Mouse (Mus musculus) neutrophil, adult 59 days (primary cell): Measurements from ENCODE around the gene Gipc3. TPM values are rescaled to one million over a fixed set of nuclear protein-coding genes. Genes with fewer than 3 reads are reported as not detected.

Experiments
- total RNA-seq, 2 experiments: library from RNA; stranded (reverse); gene quantifications; 1 replicate in 1 of 2; 2 replicates in 1 of 2; pipeline ENCODE4 v1.2.4; 2023

The Gipc3 gene
- total RNA-seq: not detected

GRCm38 (mm10) chr10:81342686-81343505, at the start of gene Gipc3:
TSS of gene Gipc3 (minus strand) at chr10:81343266.

GRCm38 (mm10) chr10:81392781-81393185, 49.7 kb upstream of the Gipc3 start, which contains the start of gene Smim24:
TSS of gene Smim24 (plus strand) at chr10:81393051.

GRCm38 (mm10) chr10:81388505-81389055, 45.5 kb upstream of the Gipc3 start, which contains the start of gene Gm48552:
TSS of gene Gm48552 (plus strand) at chr10:81389005.

GRCm38 (mm10) chr10:81383802-81384604, 40.9 kb upstream of the Gipc3 start, which contains the start of the genes Dohh and Gm48551:
TSS of gene Dohh (plus strand) at chr10:81384428.
TSS of gene Gm48551 (plus strand) at chr10:81384466.

GRCm38 (mm10) chr10:81377793-81378552, 34.9 kb upstream of the Gipc3 start, which contains the start of gene Fzr1:
TSS of gene Fzr1 (minus strand) at chr10:81378516.

GRCm38 (mm10) chr10:81365672-81366476, 22.8 kb upstream of the Gipc3 start, which contains the start of gene 4930404N11Rik:
TSS of gene 4930404N11Rik (minus strand) at chr10:81365816.

DNA sequence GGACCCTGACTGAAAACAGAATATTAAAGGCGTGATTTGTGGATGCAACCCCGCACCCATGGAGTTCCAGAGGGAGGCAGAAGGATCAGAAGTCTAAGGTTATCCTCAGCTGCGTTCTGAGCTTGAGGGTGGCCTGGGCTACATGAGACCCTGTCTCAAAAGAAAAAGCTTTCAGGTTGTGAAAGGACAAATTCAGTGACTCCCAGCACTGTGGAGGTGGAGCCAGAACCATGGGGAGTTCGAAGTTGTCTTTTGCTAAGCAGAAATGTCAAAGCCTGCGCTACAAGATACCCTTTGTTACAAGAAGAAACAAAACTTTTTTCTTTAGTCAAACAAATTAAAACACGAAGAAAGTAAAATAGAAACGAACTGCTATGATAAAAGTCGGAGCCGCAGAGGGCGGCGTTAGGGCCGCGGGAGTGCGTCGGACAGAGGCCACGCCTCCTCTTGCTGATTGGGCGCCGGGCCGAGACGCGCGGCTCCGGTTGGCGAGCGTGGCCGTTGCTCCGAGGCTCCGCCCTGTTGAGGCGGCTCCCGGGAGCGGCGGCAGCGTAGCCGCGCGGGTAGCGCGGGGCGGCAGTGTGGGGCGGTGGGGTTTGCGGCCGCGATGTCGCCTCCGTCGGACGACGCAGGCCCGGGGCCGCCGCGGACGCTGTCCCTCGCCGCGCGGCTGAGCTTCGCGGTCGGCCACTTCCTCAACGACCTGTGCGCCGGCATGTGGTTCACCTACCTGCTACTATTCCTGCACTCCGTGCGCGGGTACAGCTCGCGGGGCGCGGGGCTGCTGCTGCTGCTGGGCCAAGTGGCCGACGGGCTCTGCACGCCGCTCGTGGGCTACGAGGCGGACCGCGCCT, 14.2 kb upstream of the Gipc3 start, which contains the start of gene Mfsd12:
Gene Mfsd12, plus strand, starts transcription at position 501 of the 854 bp plus-strand sequence.

DNA sequence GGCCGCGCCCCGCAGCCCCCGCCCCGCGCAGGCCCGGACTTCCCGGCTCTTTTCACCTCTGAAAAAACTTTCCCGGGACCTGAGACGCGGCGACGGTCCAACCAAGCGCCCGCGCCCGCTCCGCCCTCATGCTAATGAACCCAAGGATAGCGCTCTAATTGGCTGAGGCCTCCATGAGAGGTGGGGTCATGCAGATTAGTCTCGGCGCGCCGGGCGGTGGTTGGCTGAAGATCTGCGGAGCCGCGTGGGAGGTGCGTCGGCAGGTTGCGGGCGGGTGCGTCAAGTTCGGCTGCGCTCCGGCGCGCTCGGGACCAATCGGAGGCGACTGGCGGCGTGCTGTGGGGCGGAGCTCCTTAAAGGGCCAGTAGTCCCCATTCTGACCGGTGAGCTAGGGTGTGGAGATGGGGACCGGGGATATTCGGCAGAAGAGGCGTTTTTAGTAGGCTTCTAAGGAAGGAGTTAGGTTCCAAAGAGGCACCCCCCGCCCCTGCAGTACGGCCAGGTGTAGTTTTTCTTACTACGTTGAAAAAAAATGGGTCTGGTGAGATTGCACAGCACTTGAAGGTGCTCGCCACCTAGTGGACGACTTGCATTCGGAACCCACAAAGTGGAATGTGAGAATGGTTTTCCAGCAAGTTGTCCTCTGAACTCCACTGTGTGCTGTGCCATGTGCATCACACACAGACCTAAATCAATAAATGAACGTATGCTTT, 7.4 kb upstream of the Gipc3 start, which contains the start of gene Hmg20b:
Gene Hmg20b, minus strand, starts transcription at position 130 of the 713 bp plus-strand sequence.

GRCm38 (mm10) chr10:81328386-81328785, 14.7 kb downstream of the Gipc3 start, which contains the start of gene Tbxa2r:
TSS of gene Tbxa2r (plus strand) at chr10:81328731.

DNA sequence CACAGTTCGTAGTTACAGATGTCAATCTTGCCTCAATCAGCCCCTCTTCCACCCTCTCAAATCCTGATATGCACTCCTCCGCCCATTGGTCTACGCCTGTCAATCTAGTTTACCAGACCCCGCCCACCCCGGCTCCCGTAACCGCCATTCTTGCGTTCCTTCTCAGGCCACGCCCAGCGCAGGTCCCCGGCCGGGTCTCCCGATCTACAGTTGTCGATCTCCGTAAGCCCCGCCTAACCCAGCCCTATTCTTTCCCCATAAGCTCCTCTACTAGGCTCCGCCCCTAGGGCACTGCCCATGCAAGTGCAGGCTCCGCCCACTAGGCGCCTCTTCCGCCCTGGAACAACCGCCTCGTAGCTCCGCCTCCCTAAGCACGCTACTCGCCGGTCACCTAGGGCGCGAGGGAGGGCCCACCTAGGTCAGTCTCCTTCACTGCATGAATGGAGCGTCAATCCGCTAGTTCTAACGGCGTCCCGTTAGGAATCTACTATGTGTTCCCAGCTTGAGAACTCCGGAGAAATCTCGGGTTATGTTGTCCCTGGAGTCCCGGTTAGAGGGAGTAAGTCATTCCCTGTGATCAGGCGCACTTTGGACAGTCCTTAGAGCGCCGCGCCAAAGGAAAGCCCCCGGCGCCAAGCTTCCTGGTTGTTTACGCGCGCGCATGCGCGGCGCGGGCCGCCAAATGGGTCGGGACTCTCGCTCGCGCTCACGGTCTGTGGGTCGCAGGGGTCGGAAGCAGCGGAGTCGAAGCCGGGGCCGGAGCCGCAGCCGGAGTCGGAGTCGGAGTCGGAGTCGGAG, 22.3 kb downstream of the Gipc3 start, which contains the start of gene Cactin:
Gene Cactin, plus strand, starts transcription at position 554 of the 798 bp plus-strand sequence.

GRCm38 (mm10) chr10:81292554-81293333, 50.3 kb downstream of the Gipc3 start, which contains the start of gene Pip5k1c:
TSS of gene Pip5k1c (plus strand) at chr10:81292963.

DNA sequence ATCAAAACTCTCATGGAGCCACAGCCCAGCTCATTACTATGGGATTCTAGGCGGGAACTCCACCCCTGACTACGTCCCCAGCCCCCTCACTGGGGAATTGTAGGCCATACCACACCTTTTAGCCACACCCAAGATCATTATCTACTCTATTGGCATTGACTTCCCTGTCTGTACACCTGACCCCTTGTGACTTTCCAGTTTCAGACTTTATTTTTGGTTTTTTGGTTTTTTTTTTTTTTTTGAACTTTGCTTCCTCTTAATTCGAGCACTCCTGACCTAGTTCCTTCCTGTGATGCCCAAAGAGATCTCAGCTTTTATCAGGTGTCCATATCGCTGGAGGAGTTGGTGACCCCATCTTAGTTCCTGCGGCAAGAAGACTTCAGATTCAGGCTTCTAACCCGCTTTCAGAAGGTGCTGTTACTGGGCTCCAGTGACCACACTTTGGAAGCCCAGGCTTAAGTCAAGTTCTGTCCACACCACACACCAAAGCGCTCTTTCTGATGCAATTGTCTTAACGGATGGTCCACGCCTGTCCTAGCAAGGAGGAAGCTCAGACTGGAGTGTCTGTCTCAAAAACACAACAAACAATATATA, 51.5 kb downstream of the Gipc3 start, which contains the start of gene Tjp3:
Gene Tjp3, minus strand, starts transcription at position 71 of the 594 bp plus-strand sequence.

Other genes with a start within 250 kb of the Gipc3 start
- 1 to 10 TPM in 1 of 2 experiments, under 1 TPM in 1; 0.64 to 1.2 TPM for gene Creb3l3, start 244.4 kb downstream of the Gipc3 start, total RNA-seq
- gene Map2k2, start 237.4 kb downstream of the Gipc3 start, total RNA-seq: 10 to 100 TPM; 84.3 to 89.6 TPM
- 10 to 100 TPM; 60.7 to 67.8 TPM for gene Zbtb7a, start 208.0 kb downstream of the Gipc3 start, total RNA-seq
- 10 to 100 TPM; 27.4 to 29.6 TPM for gene Pias4, start 175.3 kb downstream of the Gipc3 start, total RNA-seq
- 100 to 1,000 TPM; 738 to 811 TPM for gene Eef2, start 166.6 kb downstream of the Gipc3 start, total RNA-seq
- 10 to 100 TPM; 26.7 to 27.9 TPM for gene Dapk3, start 160.3 kb downstream of the Gipc3 start, total RNA-seq
- gene 4930442H23Rik, start 159.4 kb downstream of the Gipc3 start, total RNA-seq: not detected
- not detected for gene Nmrk2, start 141.2 kb downstream of the Gipc3 start, total RNA-seq
- not detected for gene Atcay, start 112.4 kb downstream of the Gipc3 start, total RNA-seq
- gene Zfr2, start 110.1 kb downstream of the Gipc3 start, total RNA-seq: 1 to 10 TPM in 1 of 2 experiments, under 1 TPM in 1; 0.24 to 1.1 TPM
- gene Matk, start 90.3 kb downstream of the Gipc3 start, total RNA-seq: 10 to 100 TPM in 1 of 2 experiments, 1 to 10 TPM in 1; 5.1 to 10.3 TPM
- gene Mrpl54, start 76.3 kb downstream of the Gipc3 start, total RNA-seq: 10 to 100 TPM; 33.8 to 41.6 TPM
- gene Apba3, start 76.3 kb downstream of the Gipc3 start, total RNA-seq: 10 to 100 TPM; 26.1 to 28.4 TPM
- gene Tjp3, start 51.7 kb downstream of the Gipc3 start, total RNA-seq: 1 to 10 TPM; 5.1 to 5.4 TPM
- gene Pip5k1c, start 50.3 kb downstream of the Gipc3 start, total RNA-seq: 10 to 100 TPM; 92.2 TPM
- gene Cactin, start 22.2 kb downstream of the Gipc3 start, total RNA-seq: 10 to 100 TPM; 25.0 to 30.3 TPM
- gene Tbxa2r, start 14.5 kb downstream of the Gipc3 start, total RNA-seq: under 1 TPM; 0.49 to 0.58 TPM
- 10 to 100 TPM; 41.7 to 57.4 TPM for gene Hmg20b, start 7.2 kb upstream of the Gipc3 start, total RNA-seq
- gene Mfsd12, start 14.2 kb upstream of the Gipc3 start, total RNA-seq: 10 to 100 TPM; 16.0 to 20.4 TPM
- gene 4930404N11Rik, start 22.6 kb upstream of the Gipc3 start, total RNA-seq: 1 to 10 TPM; 4.5 to 5.1 TPM
- gene Fzr1, start 35.2 kb upstream of the Gipc3 start, total RNA-seq: 10 to 100 TPM; 49.9 to 55.8 TPM
- 10 to 100 TPM; 16.9 to 19.6 TPM for gene Dohh, start 41.2 kb upstream of the Gipc3 start, total RNA-seq
- 1 to 10 TPM in 1 of 2 experiments, under 1 TPM in 1; 0.35 to 1.0 TPM for gene Gm48551, start 41.2 kb upstream of the Gipc3 start, total RNA-seq
- gene Gm48552, start 45.7 kb upstream of the Gipc3 start, total RNA-seq: not detected
- gene Smim24, start 49.8 kb upstream of the Gipc3 start, total RNA-seq: 1 to 10 TPM; 5.6 to 9.3 TPM
- 10 to 100 TPM; 59.7 to 65.2 TPM for gene Nfic, start 112.4 kb upstream of the Gipc3 start, total RNA-seq
- gene Celf5, start 139.4 kb upstream of the Gipc3 start, total RNA-seq: under 1 TPM in 1 of 2 experiments, not detected in 1; 0.46 TPM
- gene Ncln, start 153.1 kb upstream of the Gipc3 start, total RNA-seq: 100 to 1,000 TPM; 112 to 133 TPM
- 10 to 100 TPM; 68.9 to 87.5 TPM for gene S1pr4, start 156.9 kb upstream of the Gipc3 start, total RNA-seq
- gene Gna15, start 181.0 kb upstream of the Gipc3 start, total RNA-seq: 10 to 100 TPM; 36.8 to 37.6 TPM
- gene Gna11, start 201.9 kb upstream of the Gipc3 start, total RNA-seq: 10 to 100 TPM in 1 of 2 experiments, 1 to 10 TPM in 1; 9.7 to 13.9 TPM
- 100 to 1,000 TPM; 319 to 329 TPM for gene Aes, start 216.2 kb upstream of the Gipc3 start, total RNA-seq
- gene Tle2, start 231.3 kb upstream of the Gipc3 start, total RNA-seq: 1 to 10 TPM; 1.1 to 1.9 TPM